Mouse (Mus musculus) heart, postnatal 0 days (tissue): ENCODE results near the gene Fzd5.

Experiments
- CTCF ChIP-seq: IDR thresholded peaks from 2 replicates; pipeline ENCODE4 v1.5.1; 2016; ENCODE audit warnings: antibody characterized with exemption, control low read depth, low read depth
- EP300 ChIP-seq: IDR thresholded peaks from 2 replicates; pipeline ENCODE4 v1.6.1; 2016; ENCODE audit warnings: antibody characterized with exemption, low read depth

- no peak for TF ChIP-seq CTCF
- no peak for TF ChIP-seq EP300
These were observed 19.1 kb upstream of the Fzd5 start for GRCm38 (mm10) chr1:64756640-64757030.
